Mouse (Mus musculus): ENCODE results near the gene Tcp11x2.

Tcp11x2 gene

DNA sequence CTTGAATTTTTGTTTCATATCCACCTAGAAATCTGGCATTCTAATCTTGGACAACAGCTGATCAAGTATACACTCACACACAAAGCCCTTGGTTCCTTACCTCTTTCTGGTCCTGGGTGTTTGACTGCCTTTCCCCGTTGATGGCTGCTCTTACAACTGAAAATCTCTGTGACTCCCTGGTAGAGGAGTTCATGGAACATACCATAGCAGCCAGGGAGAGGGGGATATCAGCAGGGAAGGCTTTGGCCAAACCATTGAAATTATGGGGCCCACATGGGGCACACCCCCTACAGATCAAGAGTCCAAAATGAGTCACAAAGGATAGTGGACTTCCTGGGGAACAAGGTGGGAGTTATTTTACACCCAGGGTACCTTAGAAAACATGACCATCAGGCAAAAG, at the start of gene Tcp11x2:
TSS of gene Tcp11x2 (minus strand) at position 158 of the 400 bp plus-strand sequence.
- no peak for DNase-seq

GRCm38 (mm10) chrX:135743056-135743355, 49.4 kb upstream of the Tcp11x2 start:
- no peak for DNase-seq

GRCm38 (mm10) chrX:135742304-135743055, 48.9 kb upstream of the Tcp11x2 start, which contains the start of the genes Armcx5 and Gprasp1:
TSS of gene Armcx5 (plus strand) at chrX:135742733.
TSS of gene Gprasp1 (plus strand) at chrX:135742733.
- peak; percentile 93 for DNase-seq

GRCm38 (mm10) chrX:135738730-135739520, 45.3 kb upstream of the Tcp11x2 start:
- no peak for DNase-seq

DNA sequence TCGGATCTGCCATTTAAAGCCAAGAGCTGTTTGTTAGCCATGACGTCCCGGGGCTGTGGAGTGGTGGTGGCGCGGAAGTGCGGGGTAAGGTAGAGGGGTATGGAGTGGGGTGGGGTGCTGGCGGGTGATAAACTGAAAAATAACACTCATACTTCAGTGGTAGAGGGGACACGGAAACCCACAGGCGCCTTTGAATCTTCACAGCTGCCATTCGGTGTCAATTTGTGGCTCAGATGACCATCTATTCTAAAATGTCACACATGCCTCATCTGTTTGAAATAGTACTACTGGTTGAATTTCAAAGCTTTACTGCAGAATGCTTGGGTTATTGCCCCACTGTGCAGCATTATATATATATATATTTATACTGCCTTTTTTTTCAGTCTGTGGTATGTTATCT, 31.6 kb upstream of the Tcp11x2 start, which contains the start of gene Tmsb15a:
TSS of gene Tmsb15a (minus strand) at position 101 of the 400 bp plus-strand sequence.
- no peak for DNase-seq

DNA sequence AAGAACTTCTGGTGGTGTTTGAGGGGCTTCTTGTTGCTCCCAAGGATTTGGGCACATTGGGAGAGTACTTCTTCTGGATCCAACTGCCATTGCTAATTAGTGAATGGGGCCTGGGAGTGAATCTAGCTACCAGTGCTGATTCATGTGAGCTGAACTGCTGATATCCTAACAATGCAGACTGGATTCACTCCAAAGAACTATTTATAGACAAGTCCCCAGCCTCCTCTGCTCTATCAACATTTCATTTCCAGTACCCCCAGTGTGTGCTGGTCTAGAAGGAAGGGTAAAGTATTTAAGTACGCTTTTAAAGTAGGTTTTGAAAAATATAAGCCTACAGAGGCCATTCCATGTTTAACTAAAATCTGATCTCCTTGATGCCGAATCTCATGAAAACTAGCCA, 19.3 kb upstream of the Tcp11x2 start:
- no peak for DNase-seq

DNA sequence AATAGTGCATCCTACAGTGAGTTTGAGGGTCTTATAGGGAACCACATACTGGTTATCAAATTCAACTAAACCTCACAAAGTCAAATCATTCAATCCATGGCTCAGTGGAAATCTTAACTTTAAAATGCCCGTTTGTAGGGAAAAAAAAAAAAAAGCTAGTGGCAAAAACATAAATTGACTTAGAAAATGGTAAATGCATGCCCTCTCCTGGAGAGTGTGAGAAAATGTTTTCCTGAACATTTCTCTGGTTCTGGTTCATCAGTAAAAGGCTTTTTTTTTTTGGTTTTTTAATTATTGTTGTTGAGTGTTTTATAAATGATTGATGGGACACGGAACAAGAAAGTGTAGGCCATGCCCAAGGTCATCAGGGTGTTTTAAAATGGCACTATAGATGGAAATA, 10.8 kb upstream of the Tcp11x2 start:
- DNase-seq: no peak

DNA sequence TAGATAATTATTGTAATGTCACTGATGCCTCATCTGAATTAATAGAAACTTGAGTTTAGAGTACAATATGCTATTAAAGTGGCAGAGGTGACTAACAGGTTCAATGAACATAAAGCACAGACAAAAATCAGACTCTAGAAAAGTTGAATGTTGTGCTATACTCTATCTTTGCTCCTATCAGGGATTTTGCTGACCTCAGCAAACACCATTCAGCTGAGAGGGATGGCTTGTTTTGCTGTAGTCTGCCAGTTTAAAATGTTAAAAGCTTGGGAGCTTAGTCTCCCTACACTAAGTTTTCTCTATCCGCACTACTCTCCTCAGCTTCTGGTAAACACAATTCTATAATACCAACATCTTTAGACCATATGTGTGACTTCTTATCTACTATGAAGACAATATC, 9.5 kb upstream of the Tcp11x2 start:
- no peak for DNase-seq

DNA sequence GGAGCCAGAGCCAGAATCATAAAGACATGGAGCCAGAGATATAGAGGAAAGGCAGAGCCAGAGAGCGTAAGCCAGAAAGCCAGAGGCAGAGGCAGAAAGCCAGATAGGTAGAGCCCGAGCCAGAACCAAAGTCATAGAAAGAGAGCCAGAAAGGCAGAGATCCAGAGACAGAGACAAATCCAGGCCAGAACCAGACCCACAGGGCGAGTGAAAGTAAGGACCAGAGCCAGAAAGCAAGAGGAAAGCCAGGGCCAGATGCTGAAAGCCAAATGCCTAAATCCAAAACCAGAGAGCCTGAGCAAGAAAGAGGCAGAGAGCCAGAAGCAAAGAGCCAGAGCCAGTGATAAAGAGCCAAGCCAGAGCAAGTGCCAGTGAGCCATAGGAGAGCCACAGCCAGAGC, 5.8 kb downstream of the Tcp11x2 start:
- DNase-seq: no peak

- no peak for DNase-seq
Observed at GRCm38 (mm10) chrX:135681858-135682257, 11.7 kb downstream of the Tcp11x2 start.

GRCm38 (mm10) chrX:135652173-135652772, 41.3 kb downstream of the Tcp11x2 start:
- peak; percentile 14 for DNase-seq

DNA sequence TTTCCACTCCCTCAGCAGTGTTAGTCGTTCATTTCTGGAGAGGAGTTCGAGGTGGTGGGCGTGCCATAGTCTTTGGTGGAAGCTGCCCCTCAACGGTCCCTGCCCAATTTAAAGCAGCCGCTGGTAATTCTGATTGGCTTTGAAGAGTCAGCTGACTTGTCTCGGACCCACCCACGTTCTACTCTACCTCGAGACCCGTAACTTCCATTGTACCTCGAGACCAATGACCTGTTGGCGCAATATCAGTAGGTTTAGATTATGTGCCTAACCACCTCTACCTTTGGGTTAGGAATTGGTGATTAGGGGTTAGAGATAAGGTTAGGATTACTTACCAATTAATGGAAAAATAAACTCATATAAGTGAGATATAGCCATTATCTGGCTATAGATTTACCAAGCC, 66.0 kb downstream of the Tcp11x2 start, which contains the start of gene Prame:
TSS of gene Prame (minus strand) at position 101 of the 400 bp plus-strand sequence.
- no peak for DNase-seq
